Mouse (Mus musculus) mammary gland, adult 2 months (tissue): ENCODE measurements around the gene Wfdc1. TPM values are rescaled to one million over a fixed set of nuclear protein-coding genes. Genes with fewer than 3 reads are reported as not detected.

Source experiments
- polyA plus RNA-seq: library from polyadenylated mRNA; depleted of rRNA; stranded (reverse); fragments of >200 nt; gene quantifications from 2 replicates; pipeline ENCODE4 v1.2.3, GENCODE M21; 2012; ENCODE audit warnings: low replicate concordance; rRNA removed

Wfdc1 gene
- polyA plus RNA-seq, result 8.0 and 21.8 TPM in 2 replicates

DNA sequence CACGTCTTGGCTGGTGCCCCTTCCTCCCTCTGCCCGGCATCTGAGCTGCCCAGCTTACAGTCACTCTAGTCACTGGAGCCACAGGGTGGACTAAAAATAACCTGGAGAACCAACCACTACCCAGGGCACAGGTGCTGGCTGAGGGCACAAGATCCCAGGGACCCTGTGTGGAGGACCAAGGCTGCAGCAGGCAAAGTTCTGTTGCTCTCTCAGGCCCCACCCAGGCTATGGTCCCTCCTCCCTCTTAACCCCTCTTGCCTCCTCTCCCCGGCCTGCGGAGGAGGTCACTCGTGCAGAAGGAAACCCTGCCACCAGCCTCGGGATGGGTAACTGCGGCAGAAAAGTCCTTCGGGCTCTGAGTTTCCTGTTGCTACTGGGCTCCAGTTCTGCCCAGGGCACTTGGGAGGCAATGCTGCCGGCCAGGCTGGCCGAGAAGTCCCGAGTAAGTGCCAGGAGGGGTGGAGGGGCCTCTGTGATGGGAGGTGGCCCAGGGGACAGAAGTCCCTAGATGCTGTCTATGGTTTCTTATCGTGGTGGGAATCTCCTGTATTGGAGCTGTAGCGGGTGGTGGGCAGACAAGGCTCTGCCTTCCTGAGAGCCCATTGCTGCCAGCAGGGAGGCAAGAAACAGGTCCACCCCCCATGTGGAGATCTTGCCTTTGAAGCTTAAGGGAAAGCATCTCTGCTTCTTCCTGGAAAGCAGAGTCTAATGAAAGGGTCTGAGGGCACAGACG is at the start of gene Wfdc1:
TSS of gene Wfdc1 (plus strand) at position 147 of the 733 bp plus-strand sequence.

DNA sequence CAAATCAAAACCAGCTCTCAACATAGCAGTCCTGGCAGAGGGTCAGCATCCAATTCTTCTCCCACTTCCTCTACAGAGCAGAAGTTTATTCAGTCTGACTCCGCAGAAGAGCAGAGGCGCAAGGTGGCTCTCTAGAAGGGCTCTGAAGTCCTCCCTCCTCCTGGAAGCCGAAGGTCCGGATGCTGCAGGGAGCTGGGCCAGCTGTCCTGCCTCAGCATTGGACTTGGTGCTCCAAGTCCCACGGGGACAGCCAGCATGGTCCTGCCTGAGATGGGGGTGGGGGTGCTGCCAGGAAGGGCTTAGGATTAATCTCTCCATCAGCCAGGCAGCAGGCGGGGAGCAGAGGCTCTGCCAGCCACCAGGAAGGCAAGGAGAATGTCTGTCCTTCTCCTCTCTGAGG is 30.8 kb upstream of the Wfdc1 start, which contains the start of gene Kcng4:
TSS of gene Kcng4 (minus strand) at position 303 of the 400 bp plus-strand sequence.

DNA sequence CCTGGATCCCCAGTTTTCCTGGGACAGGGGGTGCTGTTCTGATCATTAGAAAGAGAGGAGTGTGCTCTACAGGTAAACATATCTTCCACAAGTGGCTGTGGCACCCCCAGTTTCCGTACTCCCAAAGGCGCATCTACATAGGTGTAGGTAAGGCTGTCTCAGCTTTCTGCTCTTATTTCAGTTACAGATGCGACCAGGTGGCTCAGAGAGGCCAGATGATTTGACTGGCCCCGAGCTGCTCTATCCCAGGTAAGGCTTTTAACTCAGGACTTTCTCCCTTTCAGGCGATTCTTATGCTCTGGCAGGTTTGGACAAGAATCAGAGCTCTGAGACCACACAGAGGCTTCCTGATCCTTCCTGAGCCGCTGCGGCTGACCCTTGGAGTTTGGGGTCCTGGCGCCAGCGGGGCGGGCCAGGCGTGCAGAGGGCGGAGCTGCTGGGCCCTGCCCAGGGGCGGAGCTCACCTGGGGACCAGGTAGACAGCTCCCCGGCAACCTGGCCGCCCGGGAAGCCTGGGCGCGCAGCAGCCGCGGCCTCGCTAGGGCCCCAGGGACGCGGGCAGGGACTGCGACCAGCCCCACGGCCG is 33.5 kb downstream of the Wfdc1 start, which contains the start of gene Atp2c2:
TSS of gene Atp2c2 (plus strand) at position 461 of the 586 bp plus-strand sequence.

Other genes with a start within 250 kb of the Wfdc1 start
- 26.0 and 28.9 TPM in 2 replicates for gene Osgin1, start 232.2 kb upstream of the Wfdc1 start, polyA plus RNA-seq
- gene Necab2, start 219.6 kb upstream of the Wfdc1 start, polyA plus RNA-seq, result 0.88 and 1.0 TPM in 2 replicates
- gene Slc38a8, start 164.7 kb upstream of the Wfdc1 start, polyA plus RNA-seq, result 0.05 and 0.16 TPM in 2 replicates
- gene Mbtps1, start 107.6 kb upstream of the Wfdc1 start, polyA plus RNA-seq, result 76.3 and 88.2 TPM in 2 replicates
- gene Hsdl1, start 91.2 kb upstream of the Wfdc1 start, polyA plus RNA-seq, result 22.5 and 27.9 TPM in 2 replicates
- not detected in 2 replicates for gene Dnaaf1, start 91.1 kb upstream of the Wfdc1 start, polyA plus RNA-seq
- 21.6 and 47.0 TPM in 2 replicates for gene Taf1c, start 61.1 kb upstream of the Wfdc1 start, polyA plus RNA-seq
- not detected in 2 replicates for gene Adad2, start 53.6 kb upstream of the Wfdc1 start, polyA plus RNA-seq
- gene Kcng4, start 30.7 kb upstream of the Wfdc1 start, polyA plus RNA-seq, result 1.4 and 1.7 TPM in 2 replicates
- 2.5 and 2.9 TPM in 2 replicates for gene Atp2c2, start 33.6 kb downstream of the Wfdc1 start, polyA plus RNA-seq
- 9.8 and 10.4 TPM in 2 replicates for gene Tldc1, start 112.1 kb downstream of the Wfdc1 start, polyA plus RNA-seq
- 212 and 609 TPM in 2 replicates for gene Cotl1, start 174.2 kb downstream of the Wfdc1 start, polyA plus RNA-seq
- 20.4 and 49.9 TPM in 2 replicates for gene Klhl36, start 195.9 kb downstream of the Wfdc1 start, polyA plus RNA-seq
- gene Usp10, start 244.0 kb downstream of the Wfdc1 start, polyA plus RNA-seq, result 43.6 and 78.8 TPM in 2 replicates
- 79.6 and 91.0 TPM in 2 replicates for gene Gm20388, start 244.5 kb downstream of the Wfdc1 start, polyA plus RNA-seq